Mouse (Mus musculus) thymus, adult 2 months (tissue): ENCODE data around the gene Slc10a7. TPM values are rescaled to one million over a fixed set of nuclear protein-coding genes. Genes with fewer than 3 reads are reported as not detected.

ENCODE experiments used
- DNase-seq: peaks from one replicate; pipeline ENCODE4 v3.0.0; 2021
- H3K27ac ChIP-seq: fragments of 200-500 bp; 2 replicates; pipeline ENCODE4 v1.5.1; 2012; ENCODE audit warnings: low read length, control low read depth; ENCODE audit not compliant: control insufficient read depth, insufficient read depth
- H3K27me3 ChIP-seq: fragments of 200-500 bp; 2 replicates; pipeline ENCODE4 v1.6.1; 2012; ENCODE audit warnings: mild to moderate bottlenecking, low read length, moderate library complexity, mixed read lengths; ENCODE audit not compliant: control insufficient read depth, insufficient read depth
- H3K36me3 ChIP-seq: fragments of 200-500 bp; 2 replicates; pipeline ENCODE4 v1.6.1; 2012; ENCODE audit warnings: mild to moderate bottlenecking, low read length, moderate library complexity; ENCODE audit not compliant: control insufficient read depth, insufficient read depth
- H3K4me1 ChIP-seq: fragments of 200-500 bp; replicated peaks from 2 replicates; pipeline ENCODE4 v1.6.1; 2012; ENCODE audit warnings: low read length; ENCODE audit not compliant: control insufficient read depth, insufficient read depth
- H3K4me3 ChIP-seq: fragments of 200-500 bp; 2 replicates; pipeline ENCODE4 v1.5.1; 2012; ENCODE audit warnings: mild to moderate bottlenecking, low read length, control low read depth, moderate library complexity; ENCODE audit not compliant: control insufficient read depth, insufficient read depth
- CTCF ChIP-seq: fragments of 200-500 bp; IDR thresholded peaks from 2 replicates; pipeline ENCODE4 v1.5.1; 2012; ENCODE audit warnings: mild to moderate bottlenecking, control low read depth, low read length, moderate library complexity, borderline replicate concordance; ENCODE audit not compliant: control insufficient read depth, poor library complexity, insufficient read depth; ENCODE audit errors: extremely low read depth
- POLR2A ChIP-seq: fragments of 200-500 bp; IDR thresholded peaks from 2 replicates; pipeline ENCODE4 v1.6.1; 2012; ENCODE audit warnings: mild to moderate bottlenecking, low read length, control low read depth, moderate library complexity; ENCODE audit not compliant: control insufficient read depth, poor library complexity, insufficient read depth; ENCODE audit errors: extremely low read depth
- WGBS: fragments of 180-500 bp; shearing (Covaris S2); methylation state at CpG from one replicate; pipeline ENCODE4 v1.1.7; 2018; 5-methylcytosine and 5-hydroxymethylcytosine counted together
- polyA plus RNA-seq: library from polyadenylated mRNA; depleted of rRNA; stranded (reverse); fragments of >200 nt; gene quantifications from 2 replicates; pipeline ENCODE4 v1.2.3, GENCODE M21; 2012

Gene Slc10a7
- polyA plus RNA-seq, 1 experiment = 22.1 TPM

- no peak for DNase-seq
- Histone ChIP-seq H3K27ac (no peak overlapping the region), H3K4me1 (no peaks in the 10 kb centered on the region), H3K4me3 (no peak overlapping the region), H3K36me3 (no peaks in the 10 kb centered on the region), H3K27me3 (no peaks in the 10 kb centered on the region)
- no peak for TF ChIP-seq CTCF
- TF ChIP-seq POLR2A = no peak
- 95% methylated on average over 5 of the region's 5 CpGs for WGBS
These were observed 149.0 kb downstream of the Slc10a7 start for GRCm38 (mm10) chr8:78658172-78658571.

- Histone ChIP-seq H3K4me3 (no peak overlapping the region), H3K27ac (no peak overlapping the region), H3K4me1 (no peaks in the 10 kb centered on the region), H3K27me3 (no peaks in the 10 kb centered on the region), H3K36me3 (no peaks in the 10 kb centered on the region)
- no peak for TF ChIP-seq POLR2A
- no peak for TF ChIP-seq CTCF
- 95% methylated on average over 3 of the region's 3 CpGs for WGBS
- DNase-seq = no peak
These were observed 150.6 kb downstream of the Slc10a7 start for GRCm38 (mm10) chr8:78659617-78660187.

- Histone ChIP-seq H3K4me1 (no peaks in the 10 kb centered on the region), H3K4me3 (no peak overlapping the region), H3K27me3 (no peaks in the 10 kb centered on the region), H3K27ac (no peak overlapping the region), H3K36me3 (no peaks in the 10 kb centered on the region)
- WGBS = 97% methylated on average over 12 of the region's 12 CpGs
- no peak for DNase-seq
- TF ChIP-seq CTCF = no peak
- TF ChIP-seq POLR2A = no peak
These were observed 155.3 kb downstream of the Slc10a7 start for GRCm38 (mm10) chr8:78664306-78664940.

GRCm38 (mm10) chr8:78667399-78667798 is 158.3 kb downstream of the Slc10a7 start:
- Histone ChIP-seq H3K4me3 (no peak overlapping the region), H3K27ac (no peak overlapping the region), H3K27me3 (no peaks in the 10 kb centered on the region), H3K36me3 (no peaks in the 10 kb centered on the region), H3K4me1 (no peaks in the 10 kb centered on the region)
- 94% methylated on average over 5 of the region's 5 CpGs for whole genome bisulfite sequencing
- no peak for DNase-seq
- no peak for TF ChIP-seq POLR2A
- no peak for TF ChIP-seq CTCF

- no peak for DNase-seq
- no peak for TF ChIP-seq POLR2A
- TF ChIP-seq CTCF = no peak
- Histone ChIP-seq H3K4me1 (no peaks in the 10 kb centered on the region), H3K4me3 (no peak overlapping the region), H3K27me3 (no peaks in the 10 kb centered on the region), H3K27ac (no peak overlapping the region), H3K36me3 (no peaks in the 10 kb centered on the region)
- 94% methylated on average over 5 of the region's 5 CpGs for WGBS
These were observed 159.1 kb downstream of the Slc10a7 start for GRCm38 (mm10) chr8:78668206-78668605.

- Histone ChIP-seq H3K36me3 (no peaks in the 10 kb centered on the region), H3K27me3 (no peaks in the 10 kb centered on the region), H3K4me3 (no peak overlapping the region), H3K4me1 (no peaks in the 10 kb centered on the region), H3K27ac (no peak overlapping the region)
- TF ChIP-seq CTCF = no peak
- no peak for TF ChIP-seq POLR2A
- DNase-seq = no peak
- WGBS = 96% methylated on average over 7 of the region's 7 CpGs
These were observed 161.1 kb downstream of the Slc10a7 start for GRCm38 (mm10) chr8:78670241-78670640.

- no peak overlapping the region for H3K4me3 ChIP-seq
- WGBS = 95% methylated on average over 10 of the region's 10 CpGs
- H3K27me3 ChIP-seq = no peaks in the 10 kb centered on the region
- TF ChIP-seq CTCF (no peak), POLR2A (no peak)
- DNase-seq = no peak
- H3K27ac ChIP-seq = no peak overlapping the region
- no peaks in the 10 kb centered on the region for H3K4me1 ChIP-seq
- H3K36me3 ChIP-seq = no peaks in the 10 kb centered on the region
These were observed 169.5 kb downstream of the Slc10a7 start for GRCm38 (mm10) chr8:78678541-78679219.
